Mouse (Mus musculus) macrophage (primary cell): ENCODE results near the gene Pcyt2. TPM values are rescaled to one million over a fixed set of nuclear protein-coding genes. Genes with fewer than 3 reads are reported as not detected.

Experiments used
- polyA plus RNA-seq: library from polyadenylated mRNA; stranded (reverse); fragments of 250-400 nt; gene quantifications from 3 replicates; pipeline ENCODE4 v1.2.4, GENCODE M21; 2018; ENCODE audit warnings: inconsistent platforms

Pcyt2 gene
- polyA plus RNA-seq, 1 experiment from 2014 or later, result 23.8 TPM

Other genes with a start within 250 kb of the Pcyt2 start
- gene Faap100, start 239.2 kb downstream of the Pcyt2 start, polyA plus RNA-seq, result 3.8 to 8.1 TPM (median 6.3 TPM) in 3 replicates
- gene Nploc4, start 180.2 kb downstream of the Pcyt2 start, polyA plus RNA-seq, result 38.6 to 47.8 TPM (median 45.8 TPM) in 3 replicates
- gene Tspan10, start 175.3 kb downstream of the Pcyt2 start, polyA plus RNA-seq, result 0.54 to 2.3 TPM (median 1.5 TPM) in 3 replicates
- 0.32 TPM in 1 of 3 replicates, not detected in the others for gene Pde6g, start 164.4 kb downstream of the Pcyt2 start, polyA plus RNA-seq
- 2.6 to 10.4 TPM (median 6.3 TPM) in 3 replicates for gene Oxld1, start 159.9 kb downstream of the Pcyt2 start, polyA plus RNA-seq
- gene Ccdc137, start 159.8 kb downstream of the Pcyt2 start, polyA plus RNA-seq, result 11.7 to 12.7 TPM (median 11.8 TPM) in 3 replicates
- 11.8 to 16.5 TPM (median 14.2 TPM) in 3 replicates for gene Arl16, start 150.3 kb downstream of the Pcyt2 start, polyA plus RNA-seq
- 28.2 to 81.1 TPM (median 37.6 TPM) in 3 replicates for gene Mrpl12, start 133.3 kb downstream of the Pcyt2 start, polyA plus RNA-seq
- 29.6 to 61.7 TPM (median 44.6 TPM) in 3 replicates for gene Slc25a10, start 126.1 kb downstream of the Pcyt2 start, polyA plus RNA-seq
- 0.09 TPM in 1 of 3 replicates, not detected in the others for gene Gcgr, start 87.2 kb downstream of the Pcyt2 start, polyA plus RNA-seq
- gene Mcrip1, start 68.2 kb downstream of the Pcyt2 start, polyA plus RNA-seq, result 36.9 to 60.9 TPM (median 57.7 TPM) in 3 replicates
- not detected in 3 replicates for gene Ppp1r27, start 66.8 kb downstream of the Pcyt2 start, polyA plus RNA-seq
- 294 to 442 TPM (median 388 TPM) in 3 replicates for gene P4hb, start 44.7 kb downstream of the Pcyt2 start, polyA plus RNA-seq
- gene Arhgdia, start 36.3 kb downstream of the Pcyt2 start, polyA plus RNA-seq, result 662 to 966 TPM (median 875 TPM) in 3 replicates
- gene Alyref, start 19.6 kb downstream of the Pcyt2 start, polyA plus RNA-seq, result 34.3 to 88.6 TPM (median 41.5 TPM) in 3 replicates
- 40.4 to 78.6 TPM (median 76.2 TPM) in 3 replicates for gene Anapc11, start 19.5 kb downstream of the Pcyt2 start, polyA plus RNA-seq
- gene Npb, start 9.5 kb downstream of the Pcyt2 start, polyA plus RNA-seq, result not detected in 3 replicates
- 37.3 to 77.5 TPM (median 50.4 TPM) in 3 replicates for gene Sirt7, start 7.3 kb upstream of the Pcyt2 start, polyA plus RNA-seq
- 18.1 to 68.2 TPM (median 39.6 TPM) in 3 replicates for gene Mafg, start 15.7 kb upstream of the Pcyt2 start, polyA plus RNA-seq
- gene Pycr1, start 25.8 kb upstream of the Pcyt2 start, polyA plus RNA-seq, result not detected in 3 replicates
- not detected in 3 replicates for gene Myadml2, start 30.2 kb upstream of the Pcyt2 start, polyA plus RNA-seq
- not detected in 3 replicates for gene Notum, start 43.2 kb upstream of the Pcyt2 start, polyA plus RNA-seq
- 21.6 to 38.8 TPM (median 34.8 TPM) in 3 replicates for gene Aspscr1, start 55.0 kb upstream of the Pcyt2 start, polyA plus RNA-seq
- 70.5 to 93.2 TPM (median 84.4 TPM) in 3 replicates for gene Cenpx, start 95.8 kb upstream of the Pcyt2 start, polyA plus RNA-seq
- 8.8 to 16.3 TPM (median 8.9 TPM) in 3 replicates for gene Lrrc45, start 96.0 kb upstream of the Pcyt2 start, polyA plus RNA-seq
- gene Rac3, start 103.5 kb upstream of the Pcyt2 start, polyA plus RNA-seq, result 5.4 to 14.4 TPM (median 7.5 TPM) in 3 replicates
- 50.0 to 96.7 TPM (median 78.2 TPM) in 3 replicates for gene Dcxr, start 109.3 kb upstream of the Pcyt2 start, polyA plus RNA-seq
- 26.0 to 63.7 TPM (median 28.8 TPM) in 3 replicates for gene Cbr2, start 114.2 kb upstream of the Pcyt2 start, polyA plus RNA-seq
- 3.8 to 12.6 TPM (median 5.1 TPM) in 3 replicates for gene Hmga1b, start 144.9 kb upstream of the Pcyt2 start, polyA plus RNA-seq
- 12.9 to 16.2 TPM (median 15.6 TPM) in 3 replicates for gene Rfng, start 166.3 kb upstream of the Pcyt2 start, polyA plus RNA-seq
- gene Gps1, start 166.3 kb upstream of the Pcyt2 start, polyA plus RNA-seq, result 31.8 to 85.4 TPM (median 49.9 TPM) in 3 replicates
- gene Dus1l, start 178.5 kb upstream of the Pcyt2 start, polyA plus RNA-seq, result 17.1 to 33.6 TPM (median 26.6 TPM) in 3 replicates
- 20.8 to 45.3 TPM (median 23.6 TPM) in 3 replicates for gene Fasn, start 206.6 kb upstream of the Pcyt2 start, polyA plus RNA-seq